Mouse (Mus musculus) cerebellum, adult 9-11 months (tissue): ENCODE results near the gene Olfr593.
"Not testable (repeated sequence)": the region's sequence is repeated elsewhere in the genome, so short reads cannot be mapped to it uniquely, and the experiment has no call there.

ENCODE experiments used
- DNase-seq: peaks from one replicate; pipeline ENCODE4 v3.0.0; 2022

The Olfr593 gene

GRCm38 (mm10) chr7:103211562-103211961, at the start of gene Olfr593:
Gene Olfr593, plus strand, starts transcription at chr7:103211862.
- DNase-seq: no peak

GRCm38 (mm10) chr7:103169697-103170096, 42.0 kb upstream of the Olfr593 start:
- DNase-seq: no peak

GRCm38 (mm10) chr7:103178240-103178639, 33.4 kb upstream of the Olfr593 start, which contains the start of gene Olfr591:
Gene Olfr591, minus strand, starts transcription at chr7:103178340.
- DNase-seq: no peak

GRCm38 (mm10) chr7:103184503-103184902, 27.2 kb upstream of the Olfr593 start, which contains the start of gene Olfr592:
Gene Olfr592, plus strand, starts transcription at chr7:103184803.
- not testable (repeated sequence) for DNase-seq

- DNase-seq: not testable (repeated sequence)
Measured at GRCm38 (mm10) chr7:103212050-103212449, 388 bp downstream of the Olfr593 start.

GRCm38 (mm10) chr7:103216696-103217095, 5.0 kb downstream of the Olfr593 start, which contains the start of gene Olfr594:
Gene Olfr594, plus strand, starts transcription at chr7:103216996.
- no peak for DNase-seq

- not testable (repeated sequence) for DNase-seq
Measured at GRCm38 (mm10) chr7:103252405-103252804, 40.7 kb downstream of the Olfr593 start, which contains the start of gene Usp17ld. Gene Usp17ld, minus strand, starts transcription at chr7:103252505.
